Mouse (Mus musculus) intestine, embryonic 15.5 days (tissue): ENCODE results near the gene Dpy19l3. TPM values are rescaled to one million over a fixed set of nuclear protein-coding genes. Genes with fewer than 3 reads are reported as not detected.

Source experiments
- ATAC-seq: fragments of 200-750 bp; cut with Nextera tagmentation; 2 replicates; pipeline ENCODE4 v1.8.0; 2017; ENCODE audit warnings: moderate TSS enrichment, moderate library complexity
- H3K27ac ChIP-seq: fragments of 300-500 bp; sonication (generic); 2 replicates; pipeline ENCODE4 v1.5.1; 2015; ENCODE audit warnings: mild to moderate bottlenecking, inconsistent platforms
- H3K27me3 ChIP-seq: fragments of 300-500 bp; sonication (generic); replicated peaks from 2 replicates; pipeline ENCODE4 v1.6.1; 2015; ENCODE audit warnings: inconsistent platforms
- H3K36me3 ChIP-seq: fragments of 300-500 bp; sonication (generic); 2 replicates; pipeline ENCODE4 v1.6.1; 2015; ENCODE audit warnings: inconsistent platforms
- H3K4me1 ChIP-seq: fragments of 300-500 bp; sonication (generic); replicated peaks from 2 replicates; pipeline ENCODE4 v1.6.1; 2015; ENCODE audit warnings: inconsistent platforms
- H3K4me2 ChIP-seq: fragments of 300-500 bp; sonication (generic); replicated peaks from 2 replicates; pipeline ENCODE4 v1.6.1; 2015; ENCODE audit warnings: mild to moderate bottlenecking, inconsistent platforms
- H3K4me3 ChIP-seq: fragments of 300-500 bp; sonication (generic); replicated peaks from 2 replicates; pipeline ENCODE4 v1.5.1; 2015; ENCODE audit warnings: inconsistent platforms
- H3K9ac ChIP-seq: fragments of 300-500 bp; sonication (generic); 2 replicates; pipeline ENCODE4 v1.6.1; 2015; ENCODE audit warnings: inconsistent platforms
- H3K9me3 ChIP-seq: fragments of 300-500 bp; sonication (generic); 2 replicates; pipeline ENCODE4 v1.6.1; 2016; ENCODE audit warnings: inconsistent platforms
- WGBS: fragments of 180-500 bp; shearing (Covaris S2); methylation state at CpG from one replicate; pipeline ENCODE4 v1.1.7; 2015; 5-methylcytosine and 5-hydroxymethylcytosine counted together
- polyA plus RNA-seq: library from polyadenylated mRNA; unstranded; fragments of >200 nt; fragmentation: Nextera tagmentation; extraction: Ambion mirVana; gene quantifications from 2 replicates; pipeline ENCODE4 v1.2.1, GENCODE M21; 2015

Gene Dpy19l3
- polyA plus RNA-seq, 1 experiment from 2014 or later: 17.5 TPM

GRCm38 (mm10) chr7:35678976-35679375, 75.3 kb downstream of the Dpy19l3 start:
- H3K27ac ChIP-seq: no peak overlapping the region
- 79% methylated on average over 4 of the region's 4 CpGs for WGBS
- H3K4me3 ChIP-seq: no peak overlapping the region
- H3K36me3 ChIP-seq: no peaks in the 10 kb centered on the region
- ATAC-seq: no peak
- H3K4me2 ChIP-seq: no peak overlapping the region
- no peak overlapping the region for H3K9ac ChIP-seq
- H3K9me3 ChIP-seq: no peaks in the 10 kb centered on the region
- no peaks in the 10 kb centered on the region for H3K4me1 ChIP-seq
- no peaks in the 10 kb centered on the region for H3K27me3 ChIP-seq

- no peaks in the 10 kb centered on the region for H3K4me1 ChIP-seq
- no peaks in the 10 kb centered on the region for H3K9me3 ChIP-seq
- no peaks in the 10 kb centered on the region for H3K36me3 ChIP-seq
- no peak overlapping the region for H3K27ac ChIP-seq
- no peak for ATAC-seq
- H3K27me3 ChIP-seq: no peaks in the 10 kb centered on the region
- WGBS: 66% methylated on average over 18 of the region's 18 CpGs
- H3K9ac ChIP-seq: no peak overlapping the region
- no peak overlapping the region for H3K4me3 ChIP-seq
- no peak overlapping the region for H3K4me2 ChIP-seq
Measured at GRCm38 (mm10) chr7:35668066-35669041, 85.9 kb downstream of the Dpy19l3 start.

GRCm38 (mm10) chr7:35663790-35664376, 90.4 kb downstream of the Dpy19l3 start:
- no peak overlapping the region for H3K27ac ChIP-seq
- whole genome bisulfite sequencing: 69% methylated on average over 16 of the region's 16 CpGs
- no peaks in the 10 kb centered on the region for H3K27me3 ChIP-seq
- no peaks in the 10 kb centered on the region for H3K9me3 ChIP-seq
- no peak overlapping the region for H3K4me3 ChIP-seq
- no peak overlapping the region for H3K4me2 ChIP-seq
- H3K9ac ChIP-seq: no peak overlapping the region
- H3K36me3 ChIP-seq: no peaks in the 10 kb centered on the region
- H3K4me1 ChIP-seq: no peaks in the 10 kb centered on the region
- no peak for ATAC-seq

- Histone ChIP-seq H3K4me1 (no peaks in the 10 kb centered on the region), H3K9me3 (no peaks in the 10 kb centered on the region), H3K27me3 (no peaks in the 10 kb centered on the region), H3K9ac (no peak overlapping the region), H3K36me3 (no peaks in the 10 kb centered on the region), H3K4me3 (no peak overlapping the region), H3K4me2 (no peak overlapping the region), H3K27ac (no peak overlapping the region)
- ATAC-seq: no peak
- WGBS: 55% methylated on average over 3 of the region's 3 CpGs
Measured at GRCm38 (mm10) chr7:35659173-35659572, 95.1 kb downstream of the Dpy19l3 start.

GRCm38 (mm10) chr7:35657829-35658228, 96.4 kb downstream of the Dpy19l3 start:
- H3K9ac ChIP-seq: no peak overlapping the region
- no peak for ATAC-seq
- no peak overlapping the region for H3K27ac ChIP-seq
- no peak overlapping the region for H3K4me3 ChIP-seq
- 52% methylated on average over 6 of the region's 6 CpGs for WGBS
- no peaks in the 10 kb centered on the region for H3K27me3 ChIP-seq
- no peaks in the 10 kb centered on the region for H3K4me1 ChIP-seq
- no peaks in the 10 kb centered on the region for H3K36me3 ChIP-seq
- no peaks in the 10 kb centered on the region for H3K9me3 ChIP-seq
- no peak overlapping the region for H3K4me2 ChIP-seq

GRCm38 (mm10) chr7:35651583-35652270, 102.5 kb downstream of the Dpy19l3 start:
- Histone ChIP-seq H3K4me2 (no peak overlapping the region), H3K9me3 (no peaks in the 10 kb centered on the region), H3K27me3 (no peaks in the 10 kb centered on the region), H3K4me3 (no peak overlapping the region), H3K36me3 (no peaks in the 10 kb centered on the region), H3K9ac (no peak overlapping the region), H3K4me1 (no peaks in the 10 kb centered on the region), H3K27ac (no peak overlapping the region)
- 86% methylated on average over 10 of the region's 10 CpGs for WGBS
- ATAC-seq: no peak

- 81% methylated on average over 11 of the region's 11 CpGs for WGBS
- no peak for ATAC-seq
- Histone ChIP-seq H3K4me2 (no peak overlapping the region), H3K36me3 (no peaks in the 10 kb centered on the region), H3K27me3 (no peaks in the 10 kb centered on the region), H3K9ac (no peak overlapping the region), H3K9me3 (no peaks in the 10 kb centered on the region), H3K4me3 (no peak overlapping the region), H3K4me1 (no peaks in the 10 kb centered on the region), H3K27ac (no peak overlapping the region)
Measured at GRCm38 (mm10) chr7:35650716-35651410, 103.4 kb downstream of the Dpy19l3 start.

- peaks cover 9% of the 10 kb centered on the region; the same call in 1 of the 2 replicates for H3K36me3 ChIP-seq
- H3K9ac ChIP-seq: no peak overlapping the region
- no peak overlapping the region for H3K4me2 ChIP-seq
- H3K4me1 ChIP-seq: no peaks in the 10 kb centered on the region
- no peaks in the 10 kb centered on the region for H3K27me3 ChIP-seq
- no peak for ATAC-seq
- no peak overlapping the region for H3K27ac ChIP-seq
- WGBS: 48% methylated on average over 3 of the region's 3 CpGs
- H3K9me3 ChIP-seq: no peaks in the 10 kb centered on the region
- H3K4me3 ChIP-seq: no peak overlapping the region
Measured at GRCm38 (mm10) chr7:35649071-35649470, 105.2 kb downstream of the Dpy19l3 start.

- WGBS: 70% methylated on average over 9 of the region's 9 CpGs
- no peak overlapping the region for H3K4me2 ChIP-seq
- no peak for ATAC-seq
Measured at GRCm38 (mm10) chr7:35648239-35649069, 105.8 kb downstream of the Dpy19l3 start.

GRCm38 (mm10) chr7:35647101-35647698, 107.1 kb downstream of the Dpy19l3 start, which contains the start of gene Pdcd5:
Gene Pdcd5, minus strand, starts transcription at chr7:35647521.
- H3K27ac ChIP-seq: peak within 1 kb of the TSS; percentile 75
- H3K36me3 ChIP-seq: peaks cover 23% of the 10 kb centered on the region
- peak within 1 kb of the TSS; percentile 76 for H3K4me2 ChIP-seq
- peak within 1 kb of the TSS; percentile 95 for H3K9ac ChIP-seq
- ATAC-seq: peak; percentile 92
- H3K4me1 ChIP-seq: no peaks in the 10 kb centered on the region
- H3K27me3 ChIP-seq: no peaks in the 10 kb centered on the region
- WGBS: under 1% methylated on average over 64 of the region's 64 CpGs
- peak within 1 kb of the TSS; percentile 95 for H3K4me3 ChIP-seq
- H3K9me3 ChIP-seq: no peaks in the 10 kb centered on the region

More at GRCm38 (mm10) chr7:35648239-35649069, 105.8 kb downstream of the Dpy19l3 start:
- H3K36me3 ChIP-seq: peaks cover 11% of the 10 kb centered on the region; the same call in 1 of the 2 replicates
- H3K9ac ChIP-seq: no peak overlapping the region
- H3K4me3 ChIP-seq: no peak overlapping the region
- no peak overlapping the region for H3K27ac ChIP-seq
- H3K27me3 ChIP-seq: no peaks in the 10 kb centered on the region
- H3K4me1 ChIP-seq: no peaks in the 10 kb centered on the region
- H3K9me3 ChIP-seq: no peaks in the 10 kb centered on the region
